Comparison of ENCODE assay signal across 26 mouse cellular contexts in the genomic region with DNA sequence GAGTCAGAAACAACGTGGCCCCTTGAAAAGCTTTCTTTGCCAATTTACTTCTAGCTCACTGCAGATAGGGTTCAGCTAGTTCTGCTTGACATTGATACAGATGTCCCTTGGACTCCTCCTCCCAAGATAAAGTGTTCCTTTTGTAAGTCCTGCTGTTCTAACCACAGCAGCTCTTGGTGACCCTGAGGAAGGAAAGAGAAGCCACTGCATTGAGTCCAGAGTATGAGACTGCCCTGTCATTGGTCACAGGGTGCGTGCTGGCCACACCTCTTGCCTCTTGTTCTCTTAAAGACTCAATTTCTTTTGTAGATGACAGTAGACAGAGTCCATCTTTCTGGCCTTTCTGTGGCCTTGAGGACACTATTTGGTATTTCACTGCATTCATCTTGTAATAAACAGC.
DNase-seq lines count a peak whose midpoint lies in the region; ATAC-seq and TF ChIP-seq lines count a peak whose summit lies in the region.
"Had no signal": no experiment of that assay in that cellular context is flagged by ENCODE, and none has a peak within 500 bp of the region (broad histone marks: within the 10 kb centered on the region; RNA-seq: fewer than 3 reads in every experiment).

No protein-coding gene starts in this region.

- H3K36me3 ChIP-seq in MEL (ENCODE audit: control insufficient read depth in 1 of 2, insufficient read depth in 2 of 2, low read length in 2 of 2), result peaks cover 0 to 5% of the 10 kb centered on the region in 2 experiments; a peak in 2 of 4 replicates
- H3K36me3 ChIP-seq in kidney, embryonic 15.5 days, result no peaks in the 10 kb centered on the region
- H3K36me3 ChIP-seq: embryonic facial prominence, embryonic 10.5 days; embryonic facial prominence, embryonic 13.5 days; forebrain, embryonic 12.5 days; forebrain, embryonic 15.5 days; heart, embryonic 12.5 days; heart, embryonic 15.5 days; hindbrain, embryonic 12.5 days; hindbrain, embryonic 15.5 days had no signal

- no peak for TF ChIP-seq RAD21 in MEL (IDR thresholded peaks at IDR 0.05; ENCODE audit: low read depth, low read length)

- H3K4me2 ChIP-seq in kidney, embryonic 15.5 days, result no peak overlapping the region
- H3K4me2 ChIP-seq: embryonic facial prominence, embryonic 13.5 days; forebrain, embryonic 12.5 days; forebrain, embryonic 15.5 days; heart, embryonic 12.5 days; heart, embryonic 15.5 days; hindbrain, embryonic 12.5 days; hindbrain, embryonic 15.5 days had no signal

- no peak overlapping the region for H3K27ac ChIP-seq in MEL (ENCODE audit: control insufficient read depth, low read depth, low read length)
- H3K27ac ChIP-seq in kidney, embryonic 15.5 days, result no peak overlapping the region
- H3K27ac ChIP-seq: embryonic facial prominence, embryonic 10.5 days; embryonic facial prominence, embryonic 13.5 days; forebrain, embryonic 12.5 days; forebrain, embryonic 15.5 days; heart, embryonic 15.5 days; hindbrain, embryonic 12.5 days; hindbrain, embryonic 15.5 days had no signal

- no peak; a peak in 1 of 4 replicates for TF ChIP-seq EP300 in MEL (IDR thresholded peaks at IDR 0.05; ENCODE audit: low read depth in 1 of 2, low read length in 2 of 2)

- no peak for TF ChIP-seq POLR2A in MEL (IDR thresholded peaks at IDR 0.05; ENCODE audit: control insufficient read depth in 1 of 2, insufficient read depth in 1 of 2, low read depth in 1 of 2, low read length in 2 of 2, poor library complexity in 1 of 2)

- no peaks in the 10 kb centered on the region for H3K79me2 ChIP-seq in MEL (ENCODE audit: control insufficient read depth, insufficient read depth, low read length, poor library complexity)

- no peak overlapping the region for H3K4me3 ChIP-seq in MEL (ENCODE audit: control insufficient read depth in 1 of 2, insufficient read depth in 1 of 2, low read depth in 2 of 2, low read length in 2 of 2)
- no peak overlapping the region for H3K4me3 ChIP-seq in kidney, embryonic 15.5 days (replicated peaks)
- H3K4me3 ChIP-seq: embryonic facial prominence, embryonic 10.5 days; embryonic facial prominence, embryonic 13.5 days; erythroblast, embryonic 14.5 days; forebrain, embryonic 12.5 days; forebrain, embryonic 15.5 days; heart, embryonic 12.5 days; heart, embryonic 15.5 days; hindbrain, embryonic 12.5 days; hindbrain, embryonic 15.5 days had no signal

- intact Hi-C loops in heart, postnatal 25 days (cut with DNase I), result no loop called here

- H3K9me3 ChIP-seq in MEL (replicated peaks; ENCODE audit: insufficient read depth, low read length), result no peaks in the 10 kb centered on the region
- no peaks in the 10 kb centered on the region for H3K9me3 ChIP-seq in kidney, embryonic 15.5 days (replicated peaks)
- H3K9me3 ChIP-seq: embryonic facial prominence, embryonic 10.5 days; embryonic facial prominence, embryonic 13.5 days; forebrain, embryonic 12.5 days; forebrain, embryonic 15.5 days; heart, embryonic 12.5 days; heart, embryonic 15.5 days; hindbrain, embryonic 12.5 days; hindbrain, embryonic 15.5 days had no signal

- WGBS in kidney, embryonic 15.5 days, result 85% methylated on average over 2 of the region's 2 CpGs

- DNase-seq in heart, adult 11 months, result peak; percentile 50
- DNase-seq in heart, postnatal 25 days (ENCODE audit: low spot score), result no peak
- DNase-seq in 416B (ENCODE audit: low read depth), result peak; percentile 86
- peak; percentile 38 for DNase-seq in MEL (ENCODE audit: low read depth, low spot score)
- DNase-seq in MN1 (ENCODE audit: low spot score), result no peak
- DNase-seq: adrenal gland, postnatal 14 days; cerebellum, adult 11 months; cerebellum, adult 2 months; cerebellum, adult 9-11 months; cerebellum, postnatal 25 days; embryo, embryonic 11 days; gastrocnemius, postnatal 25 days; heart, postnatal 10 days had no signal

- TF ChIP-seq CTCF in MEL (IDR thresholded peaks at IDR 0.05 in 2 of 3, conservative IDR thresholded peaks at IDR 0.05 in 1 of 3; ENCODE audit: control insufficient read depth in 1 of 3, insufficient read depth in 1 of 3, low read depth in 2 of 3, low read length in 3 of 3, poor library complexity in 1 of 3, severe bottlenecking in 1 of 3), result no peak

- H3K4me1 ChIP-seq in MEL (ENCODE audit: control insufficient read depth in 1 of 2, insufficient read depth in 2 of 2, low read length in 2 of 2), result peaks cover 0 to 13% of the 10 kb centered on the region in 2 experiments; a peak in 2 of 4 replicates
- no peaks in the 10 kb centered on the region for H3K4me1 ChIP-seq in kidney, embryonic 15.5 days

- H3K9ac ChIP-seq in MEL (ENCODE audit: control insufficient read depth, low read depth, low read length, poor library complexity, severe bottlenecking), result no peak overlapping the region
- no peak overlapping the region for H3K9ac ChIP-seq in kidney, embryonic 15.5 days
- H3K9ac ChIP-seq: embryonic facial prominence, embryonic 13.5 days; forebrain, embryonic 12.5 days; forebrain, embryonic 15.5 days; heart, embryonic 12.5 days; heart, embryonic 15.5 days; hindbrain, embryonic 12.5 days; hindbrain, embryonic 15.5 days had no signal

- peaks cover 0 to 2% of the 10 kb centered on the region in 2 experiments; a peak in 3 of 4 replicates for H3K27me3 ChIP-seq in MEL (ENCODE audit: control insufficient read depth in 1 of 2, insufficient read depth in 2 of 2, low read length in 2 of 2)
- no peaks in the 10 kb centered on the region for H3K27me3 ChIP-seq in kidney, embryonic 15.5 days
- H3K27me3 ChIP-seq: embryonic facial prominence, embryonic 13.5 days; forebrain, embryonic 12.5 days; forebrain, embryonic 15.5 days; heart, embryonic 12.5 days; heart, embryonic 15.5 days; hindbrain, embryonic 12.5 days; hindbrain, embryonic 15.5 days had no signal

- ATAC-seq in megakaryocyte progenitor cell, adult 5-6 weeks (replicated peaks; ENCODE audit: poor library complexity), result peak; percentile 68
- ATAC-seq in kidney, embryonic 15.5 days (replicated peaks; ENCODE audit: low FRiP score), result no peak
- ATAC-seq: CD4-positive, CD25-positive, alpha-beta regulatory T cell, adult 4 months; forebrain, embryonic 15.5 days; intestine, postnatal 0 days had no signal

TF ChIP-seq in MEL, 35 proteins besides CTCF, POLR2A, EP300 and RAD21:
- TF ChIP-seq NELFE (IDR thresholded peaks at IDR 0.05; ENCODE audit: low read depth, low read length), result no peak
- no peak for TF ChIP-seq SIN3A (IDR thresholded peaks at IDR 0.05; ENCODE audit: low read length)
- no peak for TF ChIP-seq MXI1 (IDR thresholded peaks at IDR 0.05; ENCODE audit: low read depth, low read length)
- no peak for TF ChIP-seq SMC3 (IDR thresholded peaks at IDR 0.05; ENCODE audit: low read depth, low read length)

Comparison
In these comparisons a context has a peak if more than half of its experiments do, and no peak if none do; other contexts are left out.
1. DNase-seq: peak in heart, adult 11 months (single experiment), 416B (single experiment) and MEL (single experiment); none in heart, postnatal 25 days (single experiment) and MN1 (single experiment).